Mouse (Mus musculus) small intestine, adult 2 months (tissue): ENCODE data around the gene Mrrf. TPM values are rescaled to one million over a fixed set of nuclear protein-coding genes. Genes with fewer than 3 reads are reported as not detected.

Source experiments
- H3K27ac ChIP-seq: fragments of 200-500 bp; 2 replicates; pipeline ENCODE4 v1.5.1; 2012; ENCODE audit warnings: low read depth, low read length, control low read depth, inconsistent platforms; ENCODE audit not compliant: insufficient read depth
- H3K27me3 ChIP-seq: fragments of 200-500 bp; 2 replicates; pipeline ENCODE4 v1.6.1; 2012; ENCODE audit warnings: mild to moderate bottlenecking, moderate library complexity, low read length, inconsistent platforms; ENCODE audit not compliant: control insufficient read depth, insufficient read depth
- H3K36me3 ChIP-seq: fragments of 200-500 bp; 2 replicates; pipeline ENCODE4 v1.6.1; 2012; ENCODE audit warnings: mild to moderate bottlenecking, low read length, control low read depth, inconsistent platforms; ENCODE audit not compliant: control insufficient read depth, insufficient read depth
- H3K4me1 ChIP-seq: fragments of 200-500 bp; 2 replicates; pipeline ENCODE4 v1.6.1; 2012; ENCODE audit warnings: low read length, inconsistent platforms, mixed read lengths; ENCODE audit not compliant: control insufficient read depth, insufficient read depth, insufficient read length
- H3K4me3 ChIP-seq: fragments of 200-500 bp; 2 replicates; pipeline ENCODE4 v1.5.1; 2012; ENCODE audit warnings: low read depth, mild to moderate bottlenecking, control low read depth, inconsistent platforms, low read length, moderate library complexity
- CTCF ChIP-seq: fragments of 200-500 bp; IDR thresholded peaks from 2 replicates; pipeline ENCODE4 v1.5.1; 2012; ENCODE audit warnings: low read depth, mild to moderate bottlenecking, control low read depth, inconsistent platforms, low read length, moderate library complexity, mixed read lengths; ENCODE audit not compliant: insufficient replicate concordance, insufficient read length; ENCODE audit errors: extremely low read depth
- POLR2A ChIP-seq: fragments of 200-500 bp; IDR thresholded peaks from 2 replicates; pipeline ENCODE4 v1.6.1; 2012; ENCODE audit warnings: low read depth, mild to moderate bottlenecking, control low read depth, inconsistent platforms, low read length, moderate library complexity
- WGBS: fragments of 180-500 bp; shearing (Covaris S2); methylation state at CpG from one replicate; pipeline ENCODE4 v1.1.7; 2018; 5-methylcytosine and 5-hydroxymethylcytosine counted together
- polyA plus RNA-seq: library from polyadenylated mRNA; depleted of rRNA; stranded (reverse); fragments of >200 nt; gene quantifications from 2 replicates; pipeline ENCODE4 v1.2.3, GENCODE M21; 2012

Mrrf gene
- polyA plus RNA-seq, 1 experiment: 18.0 TPM

DNA sequence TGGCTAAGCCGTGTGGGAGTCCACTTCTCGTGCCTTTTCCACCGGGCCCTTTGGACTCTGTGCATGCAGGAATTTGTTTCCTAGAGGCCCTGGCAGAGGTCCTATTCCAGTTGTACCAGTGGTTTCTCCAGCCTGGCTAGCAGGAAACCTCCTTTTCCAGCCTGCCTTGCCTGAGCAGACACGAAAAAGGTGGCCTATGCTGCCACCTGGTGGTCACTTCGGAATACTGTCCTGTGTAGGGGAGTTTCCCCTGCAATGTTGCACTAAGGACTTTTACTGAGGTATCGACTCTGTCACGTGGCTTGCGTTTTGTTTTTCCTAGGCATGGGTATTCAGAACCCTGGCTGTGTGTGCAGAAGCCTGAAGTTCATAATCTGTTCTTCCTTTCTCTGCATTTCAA is 77.8 kb downstream of the Mrrf start:
- 1% methylated on average over 8 of the region's 8 CpGs for WGBS
- TF ChIP-seq POLR2A (no peak), CTCF (peak; percentile 85; the same call in 1 of the 2 replicates)
- H3K4me1 ChIP-seq: peaks cover 12% of the 10 kb centered on the region
- no peak overlapping the region for H3K27ac ChIP-seq
- H3K4me3 ChIP-seq: no peak overlapping the region
- peaks cover 13% of the 10 kb centered on the region for H3K27me3 ChIP-seq
- no peaks in the 10 kb centered on the region for H3K36me3 ChIP-seq

DNA sequence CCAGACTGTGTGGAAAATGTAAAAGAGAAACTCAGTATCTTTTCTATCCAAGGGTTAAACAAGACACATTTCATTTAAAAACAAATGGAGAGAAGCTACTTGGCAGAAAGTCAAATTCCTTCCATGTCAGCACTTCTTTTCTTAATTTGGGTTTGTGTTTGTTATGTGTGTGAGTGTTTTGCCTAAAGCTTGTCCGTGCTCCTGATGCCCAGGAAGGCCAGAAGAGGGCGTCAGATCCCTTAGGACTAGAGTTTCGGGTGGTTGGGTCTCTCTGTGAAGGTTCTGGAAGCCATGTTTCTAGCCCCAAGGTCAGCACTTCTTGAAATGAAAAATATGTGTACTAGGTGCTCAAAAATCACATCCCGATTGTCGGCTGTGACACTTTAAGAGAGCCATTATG is 78.2 kb downstream of the Mrrf start:
- no peak overlapping the region for H3K27ac ChIP-seq
- no peak overlapping the region for H3K4me3 ChIP-seq
- peaks cover 12% of the 10 kb centered on the region for H3K4me1 ChIP-seq
- 67% methylated on average over 5 of the region's 5 CpGs for WGBS
- TF ChIP-seq CTCF (peak; percentile 47; the same call in 1 of the 2 replicates), POLR2A (no peak)
- no peaks in the 10 kb centered on the region for H3K36me3 ChIP-seq
- H3K27me3 ChIP-seq: peaks cover 13% of the 10 kb centered on the region

DNA sequence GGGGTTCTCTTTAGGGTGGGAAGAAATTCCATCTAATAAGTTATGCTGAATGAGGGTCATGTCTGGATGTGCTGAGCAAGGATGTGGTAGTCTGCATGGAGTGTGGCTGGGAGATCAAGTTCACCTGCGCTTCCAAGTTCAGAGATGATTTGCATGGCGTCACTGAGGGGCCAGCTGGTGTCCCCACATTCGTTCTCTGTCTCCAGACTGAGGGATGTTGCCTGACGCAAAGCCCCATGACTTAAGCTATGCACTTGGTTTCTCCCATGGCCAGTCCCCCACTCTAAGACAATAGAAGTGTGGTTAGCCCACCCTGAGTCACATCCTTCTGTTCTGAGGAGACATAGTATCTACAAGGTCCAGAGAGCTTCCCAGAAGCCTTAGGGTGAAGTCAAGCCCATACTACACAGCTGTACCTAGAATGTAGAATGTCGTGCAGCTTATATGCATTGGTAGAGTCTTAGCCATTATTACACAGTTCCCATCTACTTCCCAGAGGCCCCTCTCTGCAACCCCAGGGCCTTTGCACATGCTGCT is 79.1 kb downstream of the Mrrf start:
- H3K27me3 ChIP-seq: peaks cover 11% of the 10 kb centered on the region
- WGBS: 91% methylated on average over 5 of the region's 5 CpGs
- H3K27ac ChIP-seq: no peak overlapping the region
- H3K4me1 ChIP-seq: peaks cover 12% of the 10 kb centered on the region
- H3K36me3 ChIP-seq: no peaks in the 10 kb centered on the region
- no peak overlapping the region for H3K4me3 ChIP-seq
- TF ChIP-seq CTCF (no peak), POLR2A (no peak)

DNA sequence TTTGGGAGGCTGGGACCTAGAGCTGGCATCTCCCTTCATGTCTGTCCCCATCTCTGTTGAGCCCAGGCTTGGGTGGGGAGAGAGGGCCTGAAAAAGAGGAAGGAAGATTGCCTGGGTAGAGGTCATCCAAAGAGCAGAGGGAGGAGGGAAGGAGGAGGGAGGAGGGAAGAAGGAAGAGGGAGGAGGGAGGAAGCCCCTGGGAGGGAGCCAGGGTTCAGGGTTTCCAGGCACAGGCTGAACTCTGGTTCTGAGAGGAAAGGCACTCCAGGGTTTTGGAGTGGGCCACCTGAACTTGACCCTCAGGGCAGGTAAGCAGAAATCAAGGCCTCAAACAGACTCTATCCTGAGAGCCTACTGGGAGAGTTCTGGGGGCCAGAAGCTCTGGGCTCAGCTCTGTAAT is 80.4 kb downstream of the Mrrf start:
- TF ChIP-seq POLR2A: no peak
- TF ChIP-seq CTCF: no peak
- Histone ChIP-seq H3K4me1 (peaks cover 12% of the 10 kb centered on the region), H3K27ac (no peak overlapping the region), H3K4me3 (no peak overlapping the region), H3K27me3 (no peaks in the 10 kb centered on the region), H3K36me3 (no peaks in the 10 kb centered on the region)

DNA sequence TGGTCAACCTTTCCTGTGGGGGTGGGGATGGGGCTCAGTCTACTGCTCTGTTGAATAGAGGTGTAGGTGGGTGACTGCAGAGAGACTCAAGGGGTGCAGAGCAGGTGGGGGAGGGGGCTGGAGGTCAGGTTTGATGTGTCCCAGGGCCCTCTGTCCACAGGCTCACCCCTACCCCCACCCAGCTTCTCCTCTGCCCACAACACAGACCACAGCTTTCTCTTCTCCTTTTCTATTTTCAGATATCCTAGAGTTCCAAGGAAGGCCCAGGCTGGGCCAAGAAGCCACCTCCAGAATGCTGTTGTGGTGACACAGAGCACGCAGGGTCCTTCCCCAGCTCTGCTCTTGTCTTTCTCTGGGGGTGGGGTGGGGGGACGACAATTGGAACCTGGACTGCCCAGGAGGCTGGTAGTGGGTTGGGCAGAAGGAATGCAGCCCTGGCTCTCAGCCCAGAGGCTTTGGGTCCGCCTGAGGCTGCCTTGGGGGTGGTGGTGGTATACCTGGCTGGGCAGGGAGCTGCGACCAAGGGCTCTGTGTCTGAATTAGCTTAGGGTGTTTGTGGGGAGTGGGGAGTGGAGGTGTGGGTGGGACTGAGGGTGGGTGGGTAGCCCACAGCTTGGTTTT is 80.9 kb downstream of the Mrrf start:
- Histone ChIP-seq H3K27me3 (no peaks in the 10 kb centered on the region), H3K4me3 (no peak overlapping the region), H3K36me3 (no peaks in the 10 kb centered on the region), H3K27ac (no peak overlapping the region), H3K4me1 (peaks cover 12% of the 10 kb centered on the region)
- TF ChIP-seq CTCF: no peak
- no peak for TF ChIP-seq POLR2A
- WGBS: 27% methylated on average over 4 of the region's 4 CpGs

DNA sequence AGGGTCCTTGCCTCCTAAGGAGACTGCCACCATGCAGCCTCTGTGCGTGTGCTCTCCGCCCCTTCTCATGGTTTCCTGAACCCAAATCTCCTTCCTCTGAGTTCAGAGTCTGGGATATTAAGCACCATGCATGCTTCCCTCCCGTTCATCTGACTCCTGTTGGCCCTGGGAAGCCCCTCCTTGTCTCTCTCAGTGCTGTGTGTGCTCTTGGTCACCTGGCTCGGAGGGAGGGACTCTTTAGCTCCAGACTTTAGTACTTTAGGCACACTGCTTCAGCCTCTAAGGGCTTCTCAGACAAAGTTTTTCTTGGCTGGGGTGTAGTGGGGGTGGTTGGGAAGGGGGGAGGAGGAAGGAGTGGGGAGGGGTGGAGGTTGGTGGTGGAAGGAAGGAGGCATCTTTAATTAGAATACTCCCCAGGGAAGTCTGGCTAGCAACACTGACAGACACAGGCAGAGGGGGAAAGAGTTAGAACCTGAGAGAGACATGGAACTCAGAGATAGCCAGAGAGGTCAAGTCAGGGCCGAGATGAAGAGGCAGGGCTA is 81.6 kb downstream of the Mrrf start:
- 48% methylated on average over 5 of the region's 5 CpGs for WGBS
- no peak overlapping the region for H3K4me3 ChIP-seq
- H3K27ac ChIP-seq: no peak overlapping the region
- peaks cover 12% of the 10 kb centered on the region for H3K4me1 ChIP-seq
- no peaks in the 10 kb centered on the region for H3K27me3 ChIP-seq
- no peaks in the 10 kb centered on the region for H3K36me3 ChIP-seq
- TF ChIP-seq POLR2A (no peak), CTCF (no peak)

DNA sequence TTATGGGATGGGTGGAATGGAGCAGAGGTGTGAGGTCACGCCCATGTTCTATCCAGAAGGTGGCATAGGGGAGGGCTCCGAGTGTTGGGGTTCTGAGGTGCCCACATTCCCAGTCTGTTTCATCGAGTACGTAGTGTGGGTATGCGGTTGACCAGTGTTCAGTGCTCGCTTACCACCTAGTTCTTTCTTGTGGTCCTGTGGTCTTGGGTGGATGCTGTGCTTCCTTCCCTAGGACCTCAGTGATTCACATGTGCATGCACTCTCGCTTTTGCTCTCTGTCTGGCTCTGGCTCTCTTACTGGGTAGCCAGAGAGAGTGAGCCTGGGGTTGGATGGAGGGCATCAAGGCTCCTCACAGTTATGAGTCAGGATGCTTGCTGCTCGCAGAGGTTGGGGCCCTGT is 83.9 kb downstream of the Mrrf start:
- Histone ChIP-seq H3K27me3 (no peaks in the 10 kb centered on the region; the same call in 1 of the 2 replicates), H3K36me3 (no peaks in the 10 kb centered on the region), H3K4me3 (no peak overlapping the region), H3K27ac (no peak overlapping the region), H3K4me1 (peaks cover 9% of the 10 kb centered on the region)
- 77% methylated on average over 8 of the region's 8 CpGs for WGBS
- TF ChIP-seq CTCF (no peak), POLR2A (no peak)

DNA sequence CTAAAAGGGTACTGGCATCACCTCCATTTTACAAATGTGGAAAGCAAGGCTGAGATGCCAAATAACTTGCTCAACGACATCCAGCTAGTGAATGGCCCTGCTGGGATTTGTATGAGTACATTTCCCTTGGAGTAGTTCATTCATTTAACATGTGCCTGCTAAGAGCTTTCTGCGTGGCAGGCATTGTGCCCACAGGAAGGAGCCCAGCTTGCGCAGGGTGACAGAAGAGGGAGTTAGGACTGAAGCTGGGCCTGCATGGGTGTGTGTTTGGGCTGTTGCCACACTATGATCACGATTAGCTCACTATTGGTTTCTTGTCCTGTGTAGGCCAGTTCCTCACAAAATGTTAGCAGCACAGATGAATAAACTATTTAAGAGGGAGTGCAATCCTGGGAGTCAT is 84.7 kb downstream of the Mrrf start:
- no peak for TF ChIP-seq CTCF
- no peak for TF ChIP-seq POLR2A

More for the DNA sequence above, 84.7 kb downstream of the Mrrf start:
- H3K36me3 ChIP-seq: no peaks in the 10 kb centered on the region
- H3K4me1 ChIP-seq: peaks cover 9% of the 10 kb centered on the region
- H3K4me3 ChIP-seq: no peak overlapping the region
- no peak overlapping the region for H3K27ac ChIP-seq
- 70% methylated on average over 4 of the region's 4 CpGs for WGBS
- no peaks in the 10 kb centered on the region; the same call in 1 of the 2 replicates for H3K27me3 ChIP-seq
